Mouse (Mus musculus): Measurements from ENCODE around the gene Neurl3.

- no peak for TF ChIP-seq CTCF (IDR thresholded peaks at IDR 0.05; ENCODE audit: borderline replicate concordance, extremely low read depth, insufficient read depth, insufficient read length)
- TF ChIP-seq POLR2A (IDR thresholded peaks at IDR 0.05; ENCODE audit: borderline replicate concordance, extremely low read depth, insufficient read depth, insufficient read length, poor library complexity, severe bottlenecking): no peak
These were observed 43.4 kb downstream of the Neurl3 start for GRCm38 (mm10) chr1:36230919-36231705.
